Mouse (Mus musculus) myocyte (in vitro differentiated cells): ENCODE data around the gene Ufsp2.

Experiments used
- E2F4 ChIP-seq: IDR thresholded peaks from one replicate; pipeline ENCODE4 v1.6.1; 2011; ENCODE audit warnings: mild to moderate bottlenecking, control low read depth, moderate library complexity; ENCODE audit not compliant: insufficient read depth
- MAX ChIP-seq: IDR thresholded peaks from one replicate; pipeline ENCODE4 v1.6.1; 2011; ENCODE audit warnings: low read depth, mild to moderate bottlenecking, control low read depth
- POLR2A ChIP-seq: IDR thresholded peaks from one replicate; pipeline ENCODE4 v1.6.1; 2011; ENCODE audit warnings: low read depth, mild to moderate bottlenecking, control low read depth, moderate library complexity; ENCODE audit not compliant: insufficient read length
- POLR2AphosphoS2 ChIP-seq: IDR thresholded peaks from one replicate; pipeline ENCODE4 v1.6.1; 2011; ENCODE audit warnings: low read depth, control low read depth; ENCODE audit not compliant: insufficient read length
- REST ChIP-seq: IDR thresholded peaks from one replicate; pipeline ENCODE4 v1.6.1; 2011; ENCODE audit warnings: mild to moderate bottlenecking, control low read depth, moderate library complexity; ENCODE audit not compliant: insufficient read depth, insufficient read length
- SRF ChIP-seq: IDR thresholded peaks from one replicate; pipeline ENCODE4 v1.6.1; 2011; ENCODE audit warnings: low read depth; ENCODE audit not compliant: control insufficient read depth, insufficient read length
- TCF12 ChIP-seq: IDR thresholded peaks from one replicate; pipeline ENCODE4 v1.6.1; 2011; ENCODE audit warnings: mild to moderate bottlenecking, control low read depth; ENCODE audit not compliant: poor library complexity, insufficient read depth, severe bottlenecking
- USF1 ChIP-seq: IDR thresholded peaks from one replicate; pipeline ENCODE4 v1.6.1; 2011; ENCODE audit warnings: low read depth, mild to moderate bottlenecking, control low read depth, moderate library complexity

GRCm38 (mm10) chr8:45973988-45974505 is 1.3 kb upstream of the Ufsp2 start:
- TF ChIP-seq TCF12 (no peak), POLR2A (no peak), USF1 (no peak), POLR2AphosphoS2 (no peak), E2F4 (no peak), REST (no peak), SRF (no peak), MAX (no peak)
